Mouse (Mus musculus): Measurements from ENCODE around the gene Bmp3. TPM values are rescaled to one million over a fixed set of nuclear protein-coding genes. Genes with fewer than 3 reads are reported as not detected.

Gene Bmp3
- polyA plus RNA-seq, 1 experiment from 2014 or later = 0.81 TPM

Other genes starting within 250 kb of the Bmp3 start
- gene Prkg2, start 182.9 kb downstream of the Bmp3 start, polyA plus RNA-seq (2016; fragmentation: Nextera tagmentation; extraction: Ambion mirVana) = 1.1 and 1.2 TPM in 2 replicates

Measured in limb, embryonic 10.5 days (tissue).